ENCODE assay signal across 8 mouse cellular contexts in the genomic region with DNA sequence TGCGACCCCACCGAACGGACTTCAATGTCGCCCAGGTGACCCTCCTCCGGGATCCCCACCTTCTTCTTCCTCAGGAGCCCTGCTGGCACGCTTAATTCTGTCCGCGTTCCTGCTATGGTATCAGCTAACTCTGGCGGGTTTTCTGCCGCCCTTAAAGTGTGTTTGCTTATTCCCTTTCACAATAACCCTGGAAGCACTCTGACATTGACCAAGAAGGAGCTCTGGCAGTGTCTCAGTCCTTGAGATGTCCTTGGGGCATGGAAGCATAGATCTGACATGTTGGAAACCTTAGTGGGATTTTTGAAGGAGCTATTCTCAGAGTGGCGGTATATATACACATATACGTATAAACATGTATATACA. TPM values are rescaled to one million over a fixed set of nuclear protein-coding genes. Genes with fewer than 3 reads are reported as not detected.
A peak's percentile ranks its signal among the peaks of the same experiment; 100 is the strongest.
DNase-seq lines count a peak whose midpoint lies in the region; ATAC-seq and TF ChIP-seq lines count a peak whose summit lies in the region.

No protein-coding gene starts in this region.

- peak overlapping the region; percentile 71 for H3K9ac ChIP-seq in hindbrain, embryonic 16.5 days (ENCODE audit: low read depth, low read length)
- peak overlapping the region; percentile 94; the same call in 1 of the 2 replicates for H3K9ac ChIP-seq in midbrain, postnatal 0 days (replicated peaks; ENCODE audit: low read length, poor library complexity, severe bottlenecking)

- no peak for DNase-seq in left cerebral cortex, adult 2 months (ENCODE audit: extremely low spot score in 1 of 2, low spot score in 2 of 2)
- no peak for DNase-seq in left cerebral cortex, postnatal 25 days (ENCODE audit: low spot score in 2 of 2)
- DNase-seq in midbrain, postnatal 0 days (ENCODE audit: low spot score) = no peak
- no peak for DNase-seq in spleen, adult 18-20 months
- DNase-seq in urinary bladder, postnatal 25 days (ENCODE audit: low spot score) = no peak

- peaks cover 2% of the 10 kb centered on the region; the same call in 1 of the 2 replicates for H3K36me3 ChIP-seq in hindbrain, embryonic 16.5 days (ENCODE audit: control insufficient read depth, insufficient read depth, low read length)
- H3K36me3 ChIP-seq in midbrain, postnatal 0 days (ENCODE audit: insufficient read depth, low read length) = peaks cover 8% of the 10 kb centered on the region; the same call in 1 of the 2 replicates

- intact Hi-C loops in left cerebral cortex, adult 2 months (cut with DNase I) = no loop called here
- intact Hi-C loops in left cerebral cortex, postnatal 25 days (cut with DNase I) = no loop called here

- peak overlapping the region; percentile 94 for H3K4me3 ChIP-seq in left cerebral cortex, adult 2 months
- H3K4me3 ChIP-seq in cortical plate, adult 2 months (ENCODE audit: insufficient read depth, low read length) = peak overlapping the region; percentile 91
- H3K4me3 ChIP-seq in hindbrain, embryonic 16.5 days (ENCODE audit: low read length) = peak overlapping the region; percentile 97
- peak overlapping the region; percentile 92 for H3K4me3 ChIP-seq in midbrain, postnatal 0 days (ENCODE audit: low read depth, low read length)

- TF ChIP-seq POLR2A in cortical plate, adult 2 months (IDR thresholded peaks at IDR 0.05; ENCODE audit: extremely low read depth, insufficient read depth, low read length) = no peak

- H3K4me2 ChIP-seq in hindbrain, embryonic 16.5 days (ENCODE audit: low read length) = peak overlapping the region; percentile 96
- peak overlapping the region; percentile 91 for H3K4me2 ChIP-seq in midbrain, postnatal 0 days (ENCODE audit: low read depth, low read length, poor library complexity, severe bottlenecking)

- peak overlapping the region; percentile 68 for H3K27ac ChIP-seq in left cerebral cortex, adult 2 months
- peak overlapping the region; percentile 86 for H3K27ac ChIP-seq in cortical plate, adult 2 months (ENCODE audit: insufficient read depth, low read length)
- H3K27ac ChIP-seq in hindbrain, embryonic 16.5 days (ENCODE audit: low read depth, low read length) = peak overlapping the region; percentile 75
- H3K27ac ChIP-seq in midbrain, postnatal 0 days (ENCODE audit: low read depth, low read length) = peak overlapping the region; percentile 82

- 5% methylated on average over 12 of the region's 12 CpGs for WGBS in hindbrain, embryonic 16.5 days
- 4% methylated on average over 12 of the region's 12 CpGs for WGBS in midbrain, postnatal 0 days

- H3K9me3 ChIP-seq in hindbrain, embryonic 16.5 days (ENCODE audit: control insufficient read depth, low read length) = no peaks in the 10 kb centered on the region
- no peaks in the 10 kb centered on the region for H3K9me3 ChIP-seq in midbrain, postnatal 0 days (ENCODE audit: low read length)

- ATAC-seq in hindbrain, embryonic 16.5 days = peak; percentile 68; the same call in 1 of the 2 replicates
- no peak; the same call in 1 of the 2 replicates for ATAC-seq in midbrain, postnatal 0 days (ENCODE audit: low FRiP score)
- ATAC-seq in megakaryocyte-erythroid progenitor cell, adult 5-6 weeks (replicated peaks; ENCODE audit: low FRiP score, low TSS enrichment, poor library complexity, severe bottlenecking) = no peak

- H3K4me1 ChIP-seq in cortical plate, adult 2 months (ENCODE audit: control insufficient read depth, insufficient read depth, low read length) = peaks cover 3% of the 10 kb centered on the region; the same call in 1 of the 2 replicates
- H3K4me1 ChIP-seq in hindbrain, embryonic 16.5 days (ENCODE audit: control insufficient read depth, insufficient read depth, low read depth, low read length) = peaks cover 25% of the 10 kb centered on the region
- peaks cover 16% of the 10 kb centered on the region; the same call in 1 of the 2 replicates for H3K4me1 ChIP-seq in midbrain, postnatal 0 days (ENCODE audit: insufficient read depth, low read length)

- TF ChIP-seq CTCF in left cerebral cortex, adult 2 months (IDR thresholded peaks at IDR 0.05) = no peak
- no peak for TF ChIP-seq CTCF in cortical plate, adult 2 months (IDR thresholded peaks at IDR 0.05; ENCODE audit: extremely low read depth, insufficient read depth, low read length)
- no peak for TF ChIP-seq CTCF in midbrain, postnatal 0 days (IDR thresholded peaks at IDR 0.05)

- no peaks in the 10 kb centered on the region for H3K27me3 ChIP-seq in hindbrain, embryonic 16.5 days (replicated peaks; ENCODE audit: control insufficient read depth, insufficient read depth, low read length)
- no peaks in the 10 kb centered on the region for H3K27me3 ChIP-seq in midbrain, postnatal 0 days (ENCODE audit: insufficient read depth, low read length)

RNA-seq across cellular contexts. Expression of gene Dip2a, which starts 0.4 kb away (rescaled TPM):
- total RNA-seq in left cerebral cortex, adult 2 months (2021) = 10 to 100 TPM; 61.4 to 63.6 TPM
- 10 to 100 TPM; 52.7 to 57.4 TPM for total RNA-seq in left cerebral cortex, postnatal 25 days (2021)
- polyA plus RNA-seq in cortical plate, adult 2 months (2012; rRNA removed) = 48.7 and 49.2 TPM in 2 replicates
- polyA plus RNA-seq in hindbrain, embryonic 16.5 days (2015; fragmentation: Nextera tagmentation; extraction: Ambion mirVana) = 18.0 and 20.1 TPM in 2 replicates
- total RNA-seq in midbrain, postnatal 0 days (2014; rRNA removed) = 57.0 and 60.7 TPM in 2 replicates
- polyA plus RNA-seq in midbrain, postnatal 0 days (2015; fragmentation: Nextera tagmentation; extraction: Ambion mirVana) = 11.5 and 12.9 TPM in 2 replicates
- 1.6 and 2.4 TPM in 2 replicates for total RNA-seq in megakaryocyte-erythroid progenitor cell, adult 5-6 weeks (2014; fragmentation: Nextera tagmentation)
- 0.76 and 3.1 TPM in 2 replicates for total RNA-seq in megakaryocyte-erythroid progenitor cell, adult 5-6 weeks (2017)

Comparison
In these comparisons a context has a peak if more than half of its experiments do, and no peak if none do; other contexts are left out.
1. RNA of gene Dip2a, which starts 0.4 kb away (total RNA-seq): 61.4 to 63.6 TPM in left cerebral cortex, adult 2 months, 52.7 to 57.4 TPM in left cerebral cortex, postnatal 25 days and 57.0 to 60.7 TPM in midbrain, postnatal 0 days; 0.76 to 3.1 TPM in megakaryocyte-erythroid progenitor cell, adult 5-6 weeks; every median in the first group is over 10 times any median in the second.
2. Peak in every context shown above with its lines, with median percentiles within 50 percentile points of each other: H3K27ac ChIP-seq and H3K4me3 ChIP-seq.